Mouse (Mus musculus) brain, adult 2 months (tissue): ENCODE measurements around the gene Gm7879.

Experiments used
- DNase-seq: peaks from one replicate; pipeline ENCODE4 v3.0.0; 2011; ENCODE audit warnings: low read depth, low spot score

Gm7879 gene

GRCm38 (mm10) chr5:43948111-43948743, 35.3 kb downstream of the Gm7879 start:
- DNase-seq: peak; percentile 44

GRCm38 (mm10) chr5:43948748-43949275, 35.9 kb downstream of the Gm7879 start:
- DNase-seq: peak; percentile 9

GRCm38 (mm10) chr5:43953241-43953640, 40.3 kb downstream of the Gm7879 start:
- no peak for DNase-seq

DNA sequence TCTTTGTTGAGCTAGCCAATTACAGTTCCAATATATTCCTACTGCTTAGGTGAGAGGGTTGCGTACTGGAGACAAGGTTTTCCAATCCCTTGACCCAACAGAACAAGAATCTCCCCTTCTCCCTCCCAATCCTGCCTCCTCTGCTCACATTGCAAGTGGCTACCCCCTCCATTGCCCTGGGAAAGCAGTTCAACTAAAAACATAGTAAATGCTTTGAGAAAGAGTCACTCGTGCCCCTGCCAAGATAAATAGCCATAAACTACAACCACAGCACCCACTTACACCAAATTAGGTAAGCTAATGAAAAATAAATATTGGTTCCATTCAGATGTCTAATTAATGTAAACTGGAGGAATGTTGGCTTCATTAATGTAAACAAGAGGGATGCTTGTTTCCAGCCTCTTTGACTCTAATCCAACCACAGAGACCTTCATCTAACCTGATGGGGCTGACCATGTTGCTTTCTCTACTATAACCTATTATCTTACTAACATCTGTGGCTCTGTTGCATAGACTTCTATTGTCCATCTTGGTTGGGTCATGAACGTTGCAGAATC, 47.0 kb downstream of the Gm7879 start:
- DNase-seq: no peak

DNA sequence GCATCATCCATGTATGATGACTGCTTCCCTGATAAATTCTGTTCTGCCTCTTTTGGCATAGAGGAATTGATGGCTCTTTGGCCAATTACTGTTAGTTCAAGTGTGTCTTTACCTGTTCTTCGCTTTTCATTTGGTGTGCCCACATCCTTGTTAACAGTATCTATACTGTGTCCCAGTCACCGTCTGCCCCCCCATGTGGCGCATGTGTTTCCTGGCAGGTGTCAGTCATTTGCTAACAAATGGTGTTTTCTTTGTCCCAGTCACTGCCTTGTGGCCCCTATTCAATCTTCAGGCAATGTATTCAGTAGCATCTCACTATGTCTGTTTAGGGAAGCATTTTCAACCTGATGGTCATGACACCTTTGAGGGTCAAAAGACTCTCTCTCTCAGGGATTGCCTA, 48.1 kb downstream of the Gm7879 start:
- no peak for DNase-seq
